Mouse (Mus musculus): Measurements from ENCODE around the gene Mb21d2.

DNA sequence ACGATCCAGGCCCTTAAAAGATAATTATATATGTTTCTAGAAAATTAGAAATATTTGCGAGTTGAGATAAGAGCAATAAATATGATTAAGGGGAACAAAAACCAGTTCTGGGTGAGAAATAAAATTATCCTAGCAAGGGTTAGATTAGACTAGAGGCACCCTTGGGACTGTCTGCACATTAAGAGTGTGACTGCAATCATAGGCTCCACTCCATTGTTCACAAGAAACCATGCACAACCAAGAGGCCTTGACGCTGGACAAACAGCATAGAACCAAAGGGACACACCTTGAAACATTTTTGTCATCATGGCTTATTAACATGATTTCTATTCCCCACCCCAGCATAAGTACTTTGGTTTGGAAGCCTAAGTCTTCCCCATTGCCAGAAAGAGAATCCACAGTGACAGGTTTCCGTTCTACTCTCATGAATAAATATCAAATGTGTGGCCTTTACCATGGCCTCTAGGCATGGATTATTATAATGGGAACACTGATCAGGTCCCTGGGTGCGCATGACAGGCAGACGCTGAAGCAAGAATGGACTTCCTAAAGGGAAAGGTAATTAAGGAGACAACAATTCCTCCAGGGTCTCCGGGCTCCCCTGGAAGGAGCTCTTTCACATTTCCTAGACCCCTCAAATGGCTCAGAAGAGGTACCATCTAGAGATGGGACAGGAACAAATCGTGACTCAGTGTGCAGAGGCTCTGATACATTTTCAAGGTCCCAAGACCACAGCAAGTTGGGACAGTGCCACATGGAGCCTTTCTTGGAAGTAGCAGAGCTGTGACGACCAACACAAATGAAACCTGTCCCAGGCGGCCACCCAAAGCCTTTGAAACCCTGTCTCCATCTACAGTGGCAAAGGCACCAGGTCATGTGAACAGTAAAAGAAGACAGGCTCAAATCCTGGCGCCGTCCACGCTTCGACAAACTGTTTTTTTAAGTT, 26.6 kb downstream of the Mb21d2 start:
- TF ChIP-seq USF1 (IDR thresholded peaks at IDR 0.05; ENCODE audit: low read depth) (no peak), CTCF (IDR thresholded peaks at IDR 0.05; ENCODE audit: control insufficient read depth, insufficient read depth, insufficient read length) (no peak)

Measured in C2C12 (cell line).